Mouse (Mus musculus) CH12.LX (cell line): ENCODE data around the gene Nav3.

Source experiments
- CTCF ChIP-seq, 2 experiments: IDR thresholded peaks in 1 of 2; conservative IDR thresholded peaks in 1 of 2; 2 replicates each; pipeline ENCODE4 v1.5.1; 2011 to 2012; ENCODE audit warnings: low read depth in 2 of 2, low read length in 2 of 2, improper control_type of control experiment in 1 of 2, inconsistent platforms in 1 of 2, mild to moderate bottlenecking in 1 of 2, moderate library complexity in 1 of 2
- EP300 ChIP-seq: IDR thresholded peaks from 2 replicates; pipeline ENCODE4 v1.6.1; 2011; ENCODE audit warnings: low read length, improper control_type of control experiment
- MAX ChIP-seq: IDR thresholded peaks from 2 replicates; pipeline ENCODE4 v1.6.1; 2011; ENCODE audit warnings: low read length, improper control_type of control experiment
- NRF1 ChIP-seq: IDR thresholded peaks from 2 replicates; pipeline ENCODE4 v1.6.1; 2014; ENCODE audit warnings: low read depth, mild to moderate bottlenecking, inconsistent platforms, low read length, improper control_type of control experiment, moderate library complexity
- POLR2A ChIP-seq: IDR thresholded peaks from 2 replicates; pipeline ENCODE4 v1.6.1; 2011; ENCODE audit warnings: low read depth, mild to moderate bottlenecking, improper control_type of control experiment, low read length
- USF2 ChIP-seq: conservative IDR thresholded peaks from 2 replicates; pipeline ENCODE4 v1.6.1; 2011; ENCODE audit warnings: low read depth, low read length, improper control_type of control experiment

- no peak for TF ChIP-seq CTCF (conservative IDR thresholded peaks at IDR 0.05 in 1 of 2, IDR thresholded peaks at IDR 0.05 in 1 of 2; ENCODE audit: low read depth in 2 of 2, low read length in 2 of 2)
- no peak for TF ChIP-seq USF2
- no peak for TF ChIP-seq MAX
- TF ChIP-seq NRF1, result no peak
- no peak for TF ChIP-seq POLR2A
- TF ChIP-seq EP300, result no peak
These were observed 455.2 kb downstream of the Nav3 start for GRCm38 (mm10) chr10:110000755-110001247.
